Mouse (Mus musculus) CH12.LX (cell line): Measurements from ENCODE around the gene 6720489N17Rik.
"Not testable (repeated sequence)": the region's sequence is repeated elsewhere in the genome, so short reads cannot be mapped to it uniquely, and the experiment has no call there.

ENCODE experiments used
- CHD1 ChIP-seq: IDR thresholded peaks from 2 replicates; pipeline ENCODE4 v1.6.1; 2012; ENCODE audit warnings: low read depth, low read length, improper control_type of control experiment, inconsistent platforms
- CTCF ChIP-seq, 2 experiments: IDR thresholded peaks in 1 of 2; conservative IDR thresholded peaks in 1 of 2; 2 replicates each; pipeline ENCODE4 v1.5.1; 2011 to 2012; ENCODE audit warnings: low read depth in 2 of 2, low read length in 2 of 2, improper control_type of control experiment in 1 of 2, inconsistent platforms in 1 of 2, mild to moderate bottlenecking in 1 of 2, moderate library complexity in 1 of 2
- EP300 ChIP-seq: IDR thresholded peaks from 2 replicates; pipeline ENCODE4 v1.6.1; 2011; ENCODE audit warnings: low read length, improper control_type of control experiment
- NELFE ChIP-seq: IDR thresholded peaks from 2 replicates; pipeline ENCODE4 v1.6.1; 2011; ENCODE audit warnings: low read depth, low read length, improper control_type of control experiment
- POLR2A ChIP-seq: IDR thresholded peaks from 2 replicates; pipeline ENCODE4 v1.6.1; 2011; ENCODE audit warnings: low read depth, mild to moderate bottlenecking, improper control_type of control experiment, low read length
- POLR2AphosphoS2 ChIP-seq: IDR thresholded peaks from 2 replicates; pipeline ENCODE4 v1.6.1; 2011; ENCODE audit warnings: low read depth, low read length, improper control_type of control experiment
- RCOR1 ChIP-seq: conservative IDR thresholded peaks from 2 replicates; pipeline ENCODE4 v1.6.1; 2012; ENCODE audit warnings: low read depth, mild to moderate bottlenecking, inconsistent platforms, low read length, improper control_type of control experiment
- TCF12 ChIP-seq: IDR thresholded peaks from 2 replicates; pipeline ENCODE4 v1.6.1; 2014; ENCODE audit warnings: low read depth, mild to moderate bottlenecking, inconsistent platforms, low read length, improper control_type of control experiment
- UBTF ChIP-seq: IDR thresholded peaks from 2 replicates; pipeline ENCODE4 v1.6.1; 2012; ENCODE audit warnings: low read depth, mild to moderate bottlenecking, inconsistent platforms, low read length, improper control_type of control experiment, moderate library complexity
- ZC3H11A ChIP-seq: IDR thresholded peaks from 2 replicates; pipeline ENCODE4 v1.6.1; 2012; ENCODE audit warnings: low read depth, mild to moderate bottlenecking, inconsistent platforms, low read length, improper control_type of control experiment

DNA sequence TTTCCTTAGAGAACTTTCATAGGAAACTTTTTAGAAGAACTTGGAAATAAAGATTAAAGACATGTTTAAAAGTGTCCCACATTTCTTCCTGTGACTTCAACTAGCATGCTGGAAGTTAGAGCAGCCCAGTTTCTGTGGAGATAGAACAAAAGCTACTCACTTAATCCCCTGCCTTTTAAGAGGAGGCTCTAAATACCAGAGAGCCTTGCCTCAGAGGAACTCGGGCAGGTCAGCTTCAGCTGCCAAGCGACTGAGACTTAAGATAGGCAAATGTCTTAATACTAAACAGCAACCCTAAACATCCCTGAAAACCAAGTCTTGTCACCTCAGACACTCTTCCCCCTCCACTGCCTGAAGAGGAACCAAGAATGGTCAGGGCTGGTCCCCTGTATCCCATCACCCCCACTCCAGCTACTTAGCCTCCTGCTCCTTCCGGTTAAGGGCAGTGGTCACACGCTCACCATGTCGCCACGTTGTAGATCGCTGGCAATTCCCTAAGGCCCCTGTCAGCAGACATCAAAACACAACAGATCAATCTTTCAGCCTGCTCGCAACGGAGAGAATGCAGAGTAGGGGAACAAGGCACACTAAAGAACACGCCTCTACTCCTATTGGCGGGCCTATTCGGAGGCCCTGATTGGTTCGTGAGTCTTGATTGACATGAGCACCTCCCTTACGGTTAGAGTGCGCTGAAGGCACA lies at the start of gene 6720489N17Rik:
- not testable (repeated sequence) for TF ChIP-seq RCOR1; UBTF; EP300; CTCF (conservative IDR thresholded peaks at IDR 0.05 in 1 of 2, IDR thresholded peaks at IDR 0.05 in 1 of 2; ENCODE audit: low read depth in 2 of 2, low read length in 2 of 2); CHD1; POLR2AphosphoS2; TCF12; ZC3H11A
- TF ChIP-seq NELFE, result peak; percentile 46; the same call in 1 of the 2 replicates
- peak; percentile 64 for TF ChIP-seq POLR2A
